Mouse (Mus musculus) neural tube, embryonic 13.5 days (tissue): ENCODE measurements around the gene B4galt3. TPM values are rescaled to one million over a fixed set of nuclear protein-coding genes. Genes with fewer than 3 reads are reported as not detected.

Source experiments
- ATAC-seq: fragments of 200-750 bp; cut with Nextera tagmentation; 2 replicates; pipeline ENCODE4 v1.8.0; 2017; ENCODE audit warnings: low read depth, mild to moderate bottlenecking, moderate TSS enrichment, moderate library complexity
- H3K27ac ChIP-seq: fragments of 300-500 bp; sonication (generic); replicated peaks from 2 replicates; pipeline ENCODE4 v1.5.1; 2015; ENCODE audit warnings: moderate library complexity, mild to moderate bottlenecking, inconsistent platforms
- H3K27me3 ChIP-seq: fragments of 300-500 bp; sonication (generic); 2 replicates; pipeline ENCODE4 v1.6.1; 2015; ENCODE audit warnings: mild to moderate bottlenecking, inconsistent platforms
- H3K36me3 ChIP-seq: fragments of 300-500 bp; sonication (generic); 2 replicates; pipeline ENCODE4 v1.6.1; 2015; ENCODE audit warnings: mild to moderate bottlenecking, inconsistent platforms
- H3K4me1 ChIP-seq: fragments of 300-500 bp; sonication (generic); replicated peaks from 2 replicates; pipeline ENCODE4 v1.6.1; 2015; ENCODE audit warnings: inconsistent platforms
- H3K4me2 ChIP-seq: fragments of 300-500 bp; sonication (generic); 2 replicates; pipeline ENCODE4 v1.6.1; 2015; ENCODE audit warnings: inconsistent platforms, mild to moderate bottlenecking, moderate library complexity
- H3K4me3 ChIP-seq: fragments of 300-500 bp; sonication (generic); 2 replicates; pipeline ENCODE4 v1.5.1; 2015; ENCODE audit warnings: mild to moderate bottlenecking, inconsistent platforms
- H3K9ac ChIP-seq: fragments of 300-500 bp; sonication (generic); 2 replicates; pipeline ENCODE4 v1.6.1; 2015; ENCODE audit warnings: moderate library complexity, mild to moderate bottlenecking, inconsistent platforms
- H3K9me3 ChIP-seq: fragments of 300-500 bp; sonication (generic); 2 replicates; pipeline ENCODE4 v1.6.1; 2016; ENCODE audit warnings: inconsistent platforms
- WGBS: fragments of 180-500 bp; shearing (Covaris S2); methylation state at CpG from one replicate; pipeline ENCODE4 v1.1.7; 2015; 5-methylcytosine and 5-hydroxymethylcytosine counted together
- polyA plus RNA-seq: library from polyadenylated mRNA; unstranded; fragments of >200 nt; fragmentation: Nextera tagmentation; extraction: Ambion mirVana; gene quantifications from 2 replicates; pipeline ENCODE4 v1.2.1, GENCODE M21; 2015

Gene B4galt3
- polyA plus RNA-seq, 1 experiment from 2014 or later: 97.8 TPM

DNA sequence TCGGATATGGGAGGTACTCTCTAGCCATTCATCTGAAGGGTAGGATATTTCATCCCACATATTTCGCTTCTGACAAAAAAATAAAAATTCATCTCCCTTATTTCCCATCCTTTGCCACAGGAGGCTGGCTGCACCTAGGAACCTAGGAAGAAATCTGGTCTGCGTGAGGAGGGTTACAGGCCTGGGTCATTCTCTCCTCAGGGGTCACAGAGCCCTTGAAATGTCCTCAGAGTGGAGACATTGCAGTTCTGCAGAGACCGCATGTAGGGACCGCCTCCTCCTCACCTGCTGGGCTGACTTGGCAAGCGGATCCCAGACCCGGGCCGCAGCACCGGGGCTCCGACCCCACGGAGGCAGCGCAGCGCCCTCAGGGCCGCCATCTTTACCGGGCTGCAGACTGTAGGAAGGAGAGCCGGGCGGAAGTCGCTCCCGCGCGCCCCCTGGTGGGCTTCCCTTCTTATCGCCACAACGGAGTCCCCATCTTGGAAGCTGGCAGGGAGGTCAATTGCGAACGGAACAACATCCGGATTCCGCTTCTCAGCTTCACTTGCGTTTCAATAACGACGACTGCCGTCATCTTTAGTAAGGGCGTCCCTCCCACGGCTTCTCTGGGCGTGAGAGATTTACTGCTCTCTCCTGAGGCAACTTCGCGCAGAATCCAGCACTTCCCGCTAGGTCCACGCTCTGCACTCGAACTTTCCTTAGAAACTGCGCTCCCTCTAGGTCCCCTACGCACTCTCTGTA is 23.2 kb upstream of the B4galt3 start:
- Histone ChIP-seq H3K4me3 (peak overlapping the region; percentile 59), H3K27me3 (no peaks in the 10 kb centered on the region), H3K27ac (peak overlapping the region; percentile 83), H3K4me2 (peak overlapping the region; percentile 71), H3K4me1 (peaks cover 61% of the 10 kb centered on the region), H3K9me3 (no peaks in the 10 kb centered on the region), H3K9ac (peak overlapping the region; percentile 89), H3K36me3 (peaks cover 35% of the 10 kb centered on the region)
- WGBS: 1% methylated on average over 41 of the region's 41 CpGs
- ATAC-seq: peak; percentile 92

DNA sequence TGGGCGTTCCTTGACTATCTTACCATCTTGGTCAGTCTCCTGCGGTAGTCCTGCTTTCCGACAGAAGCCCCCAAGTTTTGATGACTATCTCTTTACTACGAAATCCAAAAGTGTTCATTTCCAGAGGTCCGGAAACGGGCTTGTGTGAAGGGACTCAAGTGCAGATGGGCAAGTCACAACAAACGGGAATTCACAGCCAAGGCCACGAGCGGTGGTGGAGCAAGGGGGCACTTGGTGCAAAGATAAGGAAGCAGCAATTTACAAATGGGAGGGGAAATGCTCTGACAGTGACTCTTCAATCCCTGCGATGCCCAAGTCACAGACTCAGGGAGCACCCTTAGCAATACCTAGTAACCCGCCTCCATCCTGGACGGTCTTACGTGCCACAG is 22.7 kb upstream of the B4galt3 start:
- peak overlapping the region; percentile 64 for H3K4me2 ChIP-seq
- peaks cover 66% of the 10 kb centered on the region for H3K4me1 ChIP-seq
- H3K27me3 ChIP-seq: no peaks in the 10 kb centered on the region
- peak; percentile 19; the same call in 1 of the 2 replicates for ATAC-seq
- WGBS: 12% methylated on average over 13 of the region's 13 CpGs
- H3K9me3 ChIP-seq: no peaks in the 10 kb centered on the region
- peak overlapping the region; percentile 81 for H3K27ac ChIP-seq
- peak overlapping the region; percentile 59 for H3K4me3 ChIP-seq
- peak overlapping the region; percentile 55 for H3K9ac ChIP-seq
- peaks cover 29% of the 10 kb centered on the region for H3K36me3 ChIP-seq

DNA sequence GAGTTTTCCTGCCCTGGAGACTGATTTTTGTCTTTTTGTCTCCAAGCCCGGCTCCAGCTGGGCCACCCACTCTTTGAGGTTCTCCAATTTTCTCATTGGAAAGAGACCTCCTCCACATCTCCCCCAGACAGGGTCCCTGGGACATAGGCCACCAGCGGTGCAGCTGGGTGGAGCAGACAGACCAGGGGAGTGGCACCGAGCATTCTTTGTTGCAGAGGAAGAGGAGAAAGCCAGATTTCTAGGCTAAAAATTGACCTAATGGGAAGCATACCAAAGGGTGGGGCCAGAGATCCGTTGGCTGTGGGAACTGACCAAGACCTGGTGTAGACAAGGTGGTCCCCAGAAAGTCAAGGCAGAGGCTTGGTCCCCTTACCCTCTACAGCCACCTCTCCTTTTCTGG is 22.2 kb upstream of the B4galt3 start:
- no peak for ATAC-seq
- no peaks in the 10 kb centered on the region for H3K27me3 ChIP-seq
- H3K27ac ChIP-seq: peak overlapping the region; percentile 81
- 31% methylated on average over 4 of the region's 4 CpGs for WGBS
- peaks cover 70% of the 10 kb centered on the region for H3K4me1 ChIP-seq
- 0 out of 2 replicates have a peak overlapping the region, but pooled peaks have one; percentile 55 for H3K9ac ChIP-seq
- H3K4me2 ChIP-seq: peak overlapping the region; percentile 64
- H3K4me3 ChIP-seq: peak overlapping the region; percentile 59
- H3K36me3 ChIP-seq: peaks cover 24% of the 10 kb centered on the region
- H3K9me3 ChIP-seq: no peaks in the 10 kb centered on the region

DNA sequence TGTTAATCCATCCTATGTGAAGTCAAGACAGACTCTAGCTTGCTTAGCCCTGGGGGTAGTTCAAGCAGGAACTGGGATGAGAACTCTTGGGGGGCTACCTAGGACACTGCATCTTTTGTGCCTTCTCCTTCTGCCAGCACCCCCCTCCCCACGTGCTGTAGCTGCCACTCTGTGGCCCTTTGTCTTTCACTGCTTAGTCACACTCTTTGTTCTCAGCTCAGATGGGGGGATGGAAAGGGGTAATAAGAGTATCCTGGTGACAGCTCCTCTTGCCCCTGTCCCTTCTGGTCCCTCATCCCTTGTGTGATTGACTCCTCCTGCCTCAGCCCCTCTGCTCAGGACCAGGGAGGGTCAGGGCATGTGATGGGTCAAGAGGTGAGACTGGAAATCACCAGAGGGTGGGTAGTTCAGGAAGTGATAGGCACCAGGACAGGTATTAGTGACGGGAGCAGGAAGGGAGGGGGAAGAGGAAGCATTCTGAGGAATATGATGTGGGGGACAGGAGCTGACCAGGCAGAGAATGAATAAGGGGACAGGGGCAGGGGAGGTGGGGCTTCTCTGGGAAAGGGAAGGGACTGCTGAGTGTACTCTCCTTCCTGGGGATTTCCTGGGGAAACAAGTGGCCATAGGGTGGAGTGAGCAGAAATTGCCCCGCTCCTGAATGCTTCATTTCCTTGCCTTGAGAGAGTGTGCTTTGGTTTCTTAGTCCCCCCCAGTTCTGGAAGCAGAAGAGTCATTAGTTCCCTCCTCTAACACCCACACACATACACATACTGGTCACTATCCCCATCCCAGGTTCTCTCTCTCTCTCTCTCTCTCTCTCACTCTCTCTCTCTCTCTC is 21.5 kb upstream of the B4galt3 start:
- 42% methylated on average over 3 of the region's 3 CpGs for WGBS
- Histone ChIP-seq H3K4me2 (0 out of 2 replicates have a peak overlapping the region, but pooled peaks have one; percentile 64), H3K27ac (peak overlapping the region; percentile 81), H3K4me1 (peaks cover 71% of the 10 kb centered on the region), H3K27me3 (no peaks in the 10 kb centered on the region), H3K9ac (no peak overlapping the region), H3K4me3 (no peak overlapping the region), H3K9me3 (no peaks in the 10 kb centered on the region), H3K36me3 (peaks cover 17% of the 10 kb centered on the region)
- ATAC-seq: no peak

DNA sequence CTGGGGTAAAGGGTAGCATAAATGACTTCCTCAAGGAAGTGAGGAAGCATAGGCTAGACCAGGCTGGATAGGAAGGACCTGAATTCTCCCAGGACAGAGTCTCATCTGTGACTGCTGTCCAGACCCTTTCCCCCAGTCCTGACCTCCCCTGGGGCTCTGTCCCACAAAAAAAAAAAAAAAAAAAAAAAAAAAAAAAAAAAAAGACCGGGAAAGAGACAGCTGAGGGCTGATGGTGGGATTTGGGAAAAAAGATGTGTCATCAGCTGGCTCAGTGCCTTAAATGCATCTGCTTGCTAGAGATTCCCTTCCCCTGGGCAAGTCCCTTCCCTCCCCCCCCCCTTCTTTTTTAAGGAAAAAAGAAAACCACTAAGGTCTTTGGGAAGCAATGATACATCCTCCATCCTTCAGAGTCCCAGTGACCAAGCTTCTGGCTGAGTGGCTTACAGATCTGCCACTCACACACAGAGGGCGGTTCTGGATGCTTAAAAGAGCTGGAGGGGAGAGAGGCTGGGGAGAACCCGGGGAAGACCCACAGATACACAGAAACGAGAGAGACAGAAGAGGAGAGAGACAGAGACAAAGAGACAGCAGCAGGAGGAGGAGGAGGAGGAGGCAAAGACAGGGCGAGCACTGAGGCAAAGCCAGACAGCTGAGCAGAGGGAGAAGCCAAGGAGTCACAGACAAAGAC is 20.1 kb upstream of the B4galt3 start, which contains the start of gene Adamts4:
TSS of gene Adamts4 (plus strand) at position 509 of the 688 bp plus-strand sequence.
- H3K27ac ChIP-seq: peak within 1 kb of the TSS; percentile 81
- no peak for ATAC-seq
- peaks cover 68% of the 10 kb centered on the region for H3K4me1 ChIP-seq
- 17% methylated on average over 5 of the region's 5 CpGs for WGBS
- H3K9me3 ChIP-seq: no peaks in the 10 kb centered on the region
- H3K27me3 ChIP-seq: no peaks in the 10 kb centered on the region
- H3K36me3 ChIP-seq: peaks cover 6% of the 10 kb centered on the region; the same call in 1 of the 2 replicates
- H3K4me3 ChIP-seq: peak within 1 kb of the TSS; percentile 29
- peak within 1 kb of the TSS; percentile 53 for H3K4me2 ChIP-seq
- H3K9ac ChIP-seq: peak within 1 kb of the TSS; percentile 41

DNA sequence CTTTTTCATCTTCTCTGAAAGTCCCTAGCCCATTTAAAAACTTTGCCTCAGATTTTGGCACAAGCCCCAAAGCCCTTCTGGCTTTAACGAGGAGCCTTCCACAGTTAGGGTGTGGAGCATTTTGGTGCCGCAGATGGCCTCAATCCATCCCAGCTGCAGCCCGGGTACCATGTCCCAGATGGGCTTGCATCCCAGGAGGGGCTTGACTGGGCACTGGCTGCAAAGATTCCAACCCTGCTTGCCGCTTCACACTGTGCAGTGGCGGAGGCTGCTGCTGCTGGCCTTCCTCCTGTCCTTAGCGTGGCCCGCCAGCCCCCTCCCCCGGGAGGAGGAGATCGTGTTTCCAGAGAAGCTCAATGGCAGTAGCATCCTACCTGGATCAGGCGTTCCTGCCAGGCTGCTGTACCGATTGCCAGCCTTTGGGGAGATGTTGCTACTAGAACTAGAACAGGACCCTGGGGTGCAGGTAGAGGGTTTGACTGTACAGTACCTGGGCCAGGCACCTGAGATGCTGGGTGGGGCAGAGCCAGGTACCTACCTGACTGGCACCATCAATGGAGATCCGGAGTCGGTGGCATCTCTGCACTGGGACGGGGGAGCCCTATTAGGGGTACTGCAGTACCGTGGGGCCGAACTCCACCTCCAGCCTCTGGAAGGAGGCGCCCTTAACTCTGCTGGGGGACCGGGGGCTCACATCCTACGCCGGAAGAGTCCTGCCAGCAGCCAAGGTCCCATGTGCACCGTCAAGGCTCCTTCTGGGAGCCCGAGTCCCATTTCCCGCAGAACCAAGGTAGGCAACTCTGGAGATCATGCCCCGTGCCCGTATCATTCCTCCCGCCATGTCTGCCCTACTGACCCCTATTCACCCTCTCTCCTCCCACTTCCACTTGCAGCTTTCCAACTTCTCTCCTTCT is 19.2 kb upstream of the B4galt3 start, which contains the start of gene Ndufs2:
TSS of gene Ndufs2 (minus strand) at position 709 of the 914 bp plus-strand sequence.
- H3K4me3 ChIP-seq: peak within 1 kb of the TSS; percentile 29
- 12% methylated on average over 26 of the region's 26 CpGs for whole genome bisulfite sequencing
- peak; percentile 7; the same call in 1 of the 2 replicates for ATAC-seq
- peak within 1 kb of the TSS; percentile 77 for H3K27ac ChIP-seq
- H3K4me1 ChIP-seq: peaks cover 61% of the 10 kb centered on the region
- peak within 1 kb of the TSS; percentile 53 for H3K4me2 ChIP-seq
- no peaks in the 10 kb centered on the region for H3K36me3 ChIP-seq
- peak within 1 kb of the TSS; percentile 41 for H3K9ac ChIP-seq
- H3K9me3 ChIP-seq: no peaks in the 10 kb centered on the region
- no peaks in the 10 kb centered on the region for H3K27me3 ChIP-seq

DNA sequence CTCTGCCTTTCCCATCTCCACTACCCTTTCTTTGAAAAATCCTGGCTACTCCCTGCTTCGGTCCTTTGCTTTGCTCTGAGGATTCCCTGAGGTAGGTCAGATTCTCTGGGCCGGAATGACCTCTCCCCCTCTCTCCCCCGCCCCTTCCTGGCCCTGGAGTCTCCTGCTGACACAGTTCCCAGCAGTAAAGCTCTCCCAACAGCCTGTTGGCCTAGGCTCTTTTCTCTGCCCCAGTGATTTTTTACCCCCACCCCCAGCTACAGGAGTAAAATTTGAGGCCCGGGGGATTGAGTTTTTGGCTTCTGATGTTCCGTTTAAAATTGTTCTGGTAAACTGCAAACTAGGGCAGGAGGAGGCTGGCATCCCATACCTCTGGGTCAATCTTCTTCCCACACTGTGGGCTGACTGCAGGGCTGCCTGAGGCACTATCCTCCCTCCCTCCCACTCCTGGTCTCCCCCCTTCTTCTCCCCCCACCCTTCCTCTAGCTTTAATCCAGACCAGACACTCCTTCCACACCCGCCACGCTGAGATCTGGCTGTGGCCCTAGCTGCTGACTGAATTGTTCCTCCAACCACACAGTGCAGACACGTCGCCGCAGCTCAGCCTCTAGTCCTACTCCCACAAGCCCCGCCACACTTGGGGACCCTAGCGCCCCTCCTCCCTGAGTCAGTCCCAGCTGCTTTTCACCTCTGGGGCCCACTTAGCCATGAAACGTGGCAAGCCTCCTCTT is 18.4 kb upstream of the B4galt3 start:
- H3K27ac ChIP-seq: peak overlapping the region; percentile 77
- no peak for ATAC-seq
- 2% methylated on average over 13 of the region's 13 CpGs for WGBS

DNA sequence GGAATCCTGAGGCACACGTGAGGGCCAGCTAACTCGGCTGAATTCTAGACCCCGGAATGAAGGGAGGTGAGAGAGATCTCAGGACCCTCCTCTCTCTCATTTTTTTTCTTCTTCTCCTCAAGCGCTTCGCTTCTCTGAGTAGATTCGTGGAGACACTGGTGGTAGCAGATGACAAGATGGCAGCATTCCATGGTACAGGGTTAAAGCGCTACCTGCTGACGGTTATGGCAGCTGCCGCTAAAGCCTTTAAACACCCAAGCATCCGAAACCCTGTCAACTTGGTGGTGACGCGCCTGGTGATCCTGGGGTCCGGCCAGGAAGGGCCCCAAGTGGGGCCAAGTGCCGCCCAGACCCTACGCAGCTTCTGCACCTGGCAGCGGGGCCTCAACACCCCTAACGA is 17.7 kb upstream of the B4galt3 start:
- Histone ChIP-seq H3K9ac (no peak overlapping the region), H3K27ac (peak overlapping the region; percentile 77; the same call in 1 of the 2 replicates)
- 58% methylated on average over 17 of the region's 17 CpGs for WGBS

More for the DNA sequence above, 18.4 kb upstream of the B4galt3 start:
- Histone ChIP-seq H3K4me2 (peak overlapping the region; percentile 53), H3K4me1 (peaks cover 55% of the 10 kb centered on the region), H3K4me3 (peak overlapping the region; percentile 29), H3K36me3 (no peaks in the 10 kb centered on the region), H3K27me3 (no peaks in the 10 kb centered on the region), H3K9me3 (no peaks in the 10 kb centered on the region), H3K9ac (peak overlapping the region; percentile 41)

DNA sequence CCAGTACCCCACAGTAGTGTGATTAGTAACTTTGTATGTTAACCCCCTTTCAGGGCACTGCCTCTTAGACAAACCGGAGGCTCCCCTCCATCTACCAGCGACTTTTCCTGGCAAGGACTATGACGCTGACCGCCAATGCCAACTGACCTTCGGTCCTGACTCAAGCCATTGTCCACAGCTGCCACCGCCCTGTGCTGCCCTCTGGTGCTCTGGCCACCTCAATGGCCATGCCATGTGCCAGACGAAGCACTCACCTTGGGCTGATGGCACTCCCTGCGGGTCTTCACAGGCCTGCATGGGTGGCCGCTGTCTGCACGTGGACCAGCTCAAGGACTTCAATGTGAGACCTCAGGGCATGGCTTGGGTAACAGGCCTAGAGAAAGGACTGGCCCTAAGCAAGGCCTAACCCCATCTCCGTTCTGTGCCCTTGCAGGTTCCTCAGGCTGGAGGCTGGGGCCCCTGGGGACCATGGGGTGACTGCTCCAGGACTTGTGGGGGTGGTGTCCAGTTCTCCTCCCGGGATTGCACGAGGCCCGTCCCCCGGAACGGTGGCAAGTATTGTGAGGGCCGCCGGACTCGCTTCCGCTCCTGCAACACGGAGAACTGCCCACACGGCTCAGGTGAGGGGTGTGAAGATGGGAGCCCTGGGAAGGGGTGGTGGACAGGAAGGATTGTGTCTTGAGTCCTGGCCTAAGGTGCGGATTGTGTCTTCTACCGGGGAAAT is 13.9 kb upstream of the B4galt3 start:
- 91% methylated on average over 24 of the region's 24 CpGs for WGBS
- ATAC-seq: no peak
- H3K27ac ChIP-seq: no peak overlapping the region
- H3K9ac ChIP-seq: no peak overlapping the region
- no peaks in the 10 kb centered on the region for H3K9me3 ChIP-seq
- no peak overlapping the region for H3K4me2 ChIP-seq
- H3K4me3 ChIP-seq: no peak overlapping the region
- peaks cover 17% of the 10 kb centered on the region for H3K4me1 ChIP-seq
- no peaks in the 10 kb centered on the region for H3K36me3 ChIP-seq
- H3K27me3 ChIP-seq: no peaks in the 10 kb centered on the region

More for the DNA sequence above, 17.7 kb upstream of the B4galt3 start:
- H3K4me1 ChIP-seq: peaks cover 53% of the 10 kb centered on the region
- ATAC-seq: no peak
- peak overlapping the region; percentile 53 for H3K4me2 ChIP-seq
- no peak overlapping the region for H3K4me3 ChIP-seq
- H3K27me3 ChIP-seq: no peaks in the 10 kb centered on the region
- no peaks in the 10 kb centered on the region for H3K36me3 ChIP-seq
- no peaks in the 10 kb centered on the region for H3K9me3 ChIP-seq

DNA sequence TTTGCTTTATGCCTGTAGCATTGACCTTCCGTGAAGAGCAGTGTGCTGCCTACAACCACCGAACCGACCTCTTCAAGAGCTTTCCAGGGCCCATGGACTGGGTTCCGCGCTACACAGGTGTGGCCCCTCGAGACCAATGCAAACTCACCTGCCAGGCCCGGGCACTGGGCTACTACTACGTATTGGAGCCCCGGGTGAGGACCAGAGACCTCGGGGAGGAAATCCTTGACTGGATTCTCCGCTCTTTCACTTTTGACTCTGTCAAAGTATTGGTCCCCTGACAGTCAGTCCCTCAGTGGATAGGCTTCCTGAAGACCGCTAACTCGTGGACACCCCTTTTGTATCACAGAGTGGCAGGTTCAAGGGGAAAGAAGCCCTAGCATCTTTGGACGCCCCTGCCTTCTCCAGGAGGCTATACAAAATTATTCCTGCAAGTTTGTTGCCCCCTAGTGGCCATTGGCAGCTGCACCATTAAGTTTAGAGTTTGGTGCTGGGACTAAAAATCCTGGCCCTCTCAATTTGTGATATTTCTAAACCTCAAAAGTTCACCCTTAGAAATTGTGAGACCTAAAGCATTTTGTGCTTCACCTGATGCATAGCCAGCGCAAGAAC is 13.1 kb upstream of the B4galt3 start:
- ATAC-seq: no peak
- WGBS: 63% methylated on average over 15 of the region's 15 CpGs

More for the DNA sequence above, 13.1 kb upstream of the B4galt3 start:
- Histone ChIP-seq H3K9me3 (no peaks in the 10 kb centered on the region), H3K36me3 (no peaks in the 10 kb centered on the region), H3K9ac (no peak overlapping the region), H3K27me3 (no peaks in the 10 kb centered on the region), H3K4me1 (peaks cover 11% of the 10 kb centered on the region), H3K27ac (no peak overlapping the region), H3K4me3 (no peak overlapping the region), H3K4me2 (no peak overlapping the region)
